8 mouse cellular contexts compared by ENCODE assay signal in the genomic region with DNA sequence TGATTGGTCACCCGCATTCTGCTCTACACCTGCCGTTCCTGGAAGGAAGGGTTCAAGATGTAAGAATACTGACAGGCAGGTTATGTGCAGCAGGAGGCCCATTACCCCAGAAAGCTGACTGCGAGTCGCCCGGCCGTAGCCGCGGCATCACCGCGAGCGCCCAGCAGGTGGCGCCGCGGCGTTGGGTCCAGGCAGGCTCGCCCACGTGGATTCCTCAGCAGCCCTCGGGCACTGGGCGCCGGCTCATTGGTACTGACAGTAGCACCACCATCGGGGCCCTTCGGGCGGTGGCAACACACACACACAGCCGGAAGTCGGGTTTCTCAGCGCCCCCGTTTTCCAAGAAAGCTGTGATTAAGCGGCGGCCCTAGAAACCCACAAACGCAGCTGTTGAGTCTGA. TPM values are rescaled to one million over a fixed set of nuclear protein-coding genes. Genes with fewer than 3 reads are reported as not detected.
DNase-seq lines count a peak whose midpoint lies in the region; ATAC-seq lines count a peak whose summit lies in the region.

No protein-coding gene starts in this region.

- under 1% methylated on average over 30 of the region's 30 CpGs for WGBS in embryonic facial prominence, embryonic 11.5 days
- 2% methylated on average over 30 of the region's 30 CpGs for WGBS in hindbrain, embryonic 10.5 days

- H3K27ac ChIP-seq in embryonic facial prominence, embryonic 11.5 days (replicated peaks; ENCODE audit: low read depth, low read length), result no peak overlapping the region
- H3K27ac ChIP-seq in hindbrain, embryonic 10.5 days, result no peak overlapping the region

- peaks cover 11% of the 10 kb centered on the region for H3K27me3 ChIP-seq in embryonic facial prominence, embryonic 11.5 days (ENCODE audit: control insufficient read depth, insufficient read depth, low read length)
- peaks cover 37% of the 10 kb centered on the region for H3K27me3 ChIP-seq in hindbrain, embryonic 10.5 days (ENCODE audit: insufficient read depth, poor library complexity, severe bottlenecking)

- no peaks in the 10 kb centered on the region for H3K4me1 ChIP-seq in embryonic facial prominence, embryonic 11.5 days (ENCODE audit: control insufficient read depth, insufficient read depth, low read length)
- H3K4me1 ChIP-seq in hindbrain, embryonic 10.5 days (replicated peaks), result peaks cover 6% of the 10 kb centered on the region; the same call in 1 of the 2 replicates

- H3K9me3 ChIP-seq in embryonic facial prominence, embryonic 11.5 days (replicated peaks; ENCODE audit: control insufficient read depth, low read length), result no peaks in the 10 kb centered on the region
- H3K9me3 ChIP-seq in hindbrain, embryonic 10.5 days, result no peaks in the 10 kb centered on the region

- H3K4me2 ChIP-seq in embryonic facial prominence, embryonic 11.5 days (ENCODE audit: low read depth, low read length), result peak overlapping the region; percentile 25; the same call in 1 of the 2 replicates

- DNase-seq in ES-CJ7 (ENCODE audit: low read depth, low spot score), result peak; percentile 80
- peak; percentile 70 for DNase-seq in adrenal gland, postnatal 25 days
- DNase-seq in embryonic facial prominence, embryonic 11.5 days (ENCODE audit: low spot score), result peak; percentile 77
- peak; percentile 77 for DNase-seq in hindbrain, embryonic 10.5 days (ENCODE audit: low spot score)
- DNase-seq in layer of hippocampus, postnatal 10 days (ENCODE audit: low spot score in 2 of 2), result peak; percentile 65 to 81
- peak; percentile 17 for DNase-seq in lung, postnatal 25 days (ENCODE audit: low spot score)
- DNase-seq in right cerebral cortex, postnatal 10 days (ENCODE audit: low spot score in 2 of 2), result peak; percentile 84 to 85
- DNase-seq in urinary bladder, adult 18-20 months (ENCODE audit: low spot score in 2 of 2), result no peak

- no peak overlapping the region for H3K4me3 ChIP-seq in embryonic facial prominence, embryonic 11.5 days (ENCODE audit: low read depth, low read length)
- H3K4me3 ChIP-seq in hindbrain, embryonic 10.5 days, result peak overlapping the region; percentile 24

- no peaks in the 10 kb centered on the region for H3K36me3 ChIP-seq in embryonic facial prominence, embryonic 11.5 days (replicated peaks; ENCODE audit: control insufficient read depth, insufficient read depth, low read depth, low read length)
- no peaks in the 10 kb centered on the region for H3K36me3 ChIP-seq in hindbrain, embryonic 10.5 days

- H3K9ac ChIP-seq in embryonic facial prominence, embryonic 11.5 days (replicated peaks; ENCODE audit: low read length), result no peak overlapping the region

- no peak for ATAC-seq in embryonic facial prominence, embryonic 11.5 days (replicated peaks; ENCODE audit: insufficient number of reproducible peaks, low FRiP score, low TSS enrichment, low read depth)

RNA-seq across cellular contexts. Expression of a gene that starts 14.7 kb away (rescaled TPM):
- 16.6 and 19.4 TPM in 2 replicates for total RNA-seq in adrenal gland, postnatal 25 days (2021)
- 4.5 and 5.1 TPM in 2 replicates for polyA plus RNA-seq in embryonic facial prominence, embryonic 11.5 days (2014; fragmentation: Nextera tagmentation; extraction: Ambion mirVana)
- 5.5 and 7.8 TPM in 2 replicates for polyA plus RNA-seq in hindbrain, embryonic 10.5 days (2016; fragmentation: Nextera tagmentation; extraction: Ambion mirVana)
- total RNA-seq in layer of hippocampus, postnatal 10 days (2021), result 10 to 100 TPM; 42.8 to 43.6 TPM

RNA-seq across cellular contexts. Expression of a gene that starts 24.1 kb away (rescaled TPM):
- 13.1 and 14.1 TPM in 2 replicates for total RNA-seq in adrenal gland, postnatal 25 days (2021)
- polyA plus RNA-seq in embryonic facial prominence, embryonic 11.5 days (2014; fragmentation: Nextera tagmentation; extraction: Ambion mirVana), result 24.4 and 25.0 TPM in 2 replicates
- polyA plus RNA-seq in hindbrain, embryonic 10.5 days (2016; fragmentation: Nextera tagmentation; extraction: Ambion mirVana), result 19.6 and 23.1 TPM in 2 replicates
- total RNA-seq in layer of hippocampus, postnatal 10 days (2021), result 1 to 10 TPM; 7.8 to 9.4 TPM

RNA-seq across cellular contexts. Expression of a gene that starts 26.3 kb away (rescaled TPM):
- 1.5 and 2.0 TPM in 2 replicates for total RNA-seq in adrenal gland, postnatal 25 days (2021)
- 1.4 TPM in 1 of 2 replicates, not detected in the other for polyA plus RNA-seq in embryonic facial prominence, embryonic 11.5 days (2014; fragmentation: Nextera tagmentation; extraction: Ambion mirVana)
- polyA plus RNA-seq in hindbrain, embryonic 10.5 days (2016; fragmentation: Nextera tagmentation; extraction: Ambion mirVana), result 1.6 and 3.7 TPM in 2 replicates
- total RNA-seq in layer of hippocampus, postnatal 10 days (2021), result under 1 TPM; 0.48 to 0.69 TPM

RNA-seq across cellular contexts. Expression of a gene that starts 33.2 kb away (rescaled TPM):
- total RNA-seq in adrenal gland, postnatal 25 days (2021), result 29.0 and 41.3 TPM in 2 replicates
- 34.5 and 44.5 TPM in 2 replicates for polyA plus RNA-seq in embryonic facial prominence, embryonic 11.5 days (2014; fragmentation: Nextera tagmentation; extraction: Ambion mirVana)
- polyA plus RNA-seq in hindbrain, embryonic 10.5 days (2016; fragmentation: Nextera tagmentation; extraction: Ambion mirVana), result 26.8 and 28.1 TPM in 2 replicates
- total RNA-seq in layer of hippocampus, postnatal 10 days (2021), result 1 to 10 TPM; 3.2 to 6.4 TPM

RNA-seq across cellular contexts. Expression of a gene that starts 39.3 kb away (rescaled TPM):
- 51.6 and 59.2 TPM in 2 replicates for total RNA-seq in adrenal gland, postnatal 25 days (2021)
- polyA plus RNA-seq in embryonic facial prominence, embryonic 11.5 days (2014; fragmentation: Nextera tagmentation; extraction: Ambion mirVana), result 80.7 and 92.0 TPM in 2 replicates
- 93.6 and 117 TPM in 2 replicates for polyA plus RNA-seq in hindbrain, embryonic 10.5 days (2016; fragmentation: Nextera tagmentation; extraction: Ambion mirVana)
- 10 to 100 TPM; 41.6 to 45.5 TPM for total RNA-seq in layer of hippocampus, postnatal 10 days (2021)

Comparison
In these comparisons a context has a peak if more than half of its experiments do, and no peak if none do; other contexts are left out.
1. DNase-seq: peak in ES-CJ7 (single experiment), adrenal gland, postnatal 25 days (single experiment), embryonic facial prominence, embryonic 11.5 days (single experiment), hindbrain, embryonic 10.5 days (single experiment), layer of hippocampus, postnatal 10 days (2 of 2), lung, postnatal 25 days (single experiment) and right cerebral cortex, postnatal 10 days (2 of 2); none in urinary bladder, adult 18-20 months (0 of 2).